Mouse (Mus musculus): Measurements from ENCODE around the gene Spi1.
"Not testable (repeated sequence)": the region's sequence is repeated elsewhere in the genome, so short reads cannot be mapped to it uniquely, and the experiment has no call there.

Gene Spi1

DNA sequence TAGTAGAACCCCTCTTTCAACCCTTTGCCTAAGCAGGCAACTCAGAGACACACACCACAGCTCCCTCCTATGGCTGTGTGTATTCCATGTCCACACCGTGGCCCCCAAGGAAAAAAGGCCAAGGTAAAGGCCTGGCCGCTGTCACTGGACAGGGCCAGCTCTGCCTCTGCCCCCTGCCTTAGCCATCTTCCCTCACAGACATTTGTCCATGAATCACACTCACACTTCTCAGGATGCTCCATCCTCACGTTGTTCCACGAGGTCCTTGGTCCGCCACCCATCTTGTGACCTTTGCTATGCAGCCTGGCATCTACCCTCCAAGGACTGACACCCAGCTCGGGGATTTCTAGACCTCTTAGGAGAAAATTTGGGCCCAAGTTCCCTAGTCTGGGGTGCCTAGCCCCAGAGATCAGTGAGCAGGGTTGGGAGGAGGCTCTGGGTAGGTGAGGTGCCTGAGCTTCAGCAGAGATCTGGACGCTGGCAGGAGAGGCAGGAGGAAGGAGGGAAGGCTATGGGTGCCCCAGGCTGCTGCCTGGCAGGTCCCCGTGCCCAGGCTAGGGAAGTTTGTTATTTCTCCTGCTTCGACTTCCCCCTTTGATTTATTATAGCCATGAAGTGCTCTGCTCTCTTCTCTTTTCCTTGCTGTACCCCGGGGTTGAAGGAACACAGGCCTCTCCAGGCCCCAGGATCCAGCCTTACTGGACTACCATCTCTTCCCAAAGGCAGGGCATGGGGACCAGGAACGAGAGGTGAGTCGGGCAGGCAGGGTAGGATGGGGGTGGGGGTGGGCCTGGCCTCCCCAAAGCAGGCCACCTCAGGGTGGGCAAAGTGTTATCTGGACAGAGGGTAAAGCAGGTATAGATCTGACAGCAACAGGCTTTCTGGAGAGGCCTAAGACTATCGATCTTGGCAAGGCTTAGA, at the start of gene Spi1:
Gene Spi1 (plus strand): TSS at position 616 of the 921 bp plus-strand sequence.
- DNase-seq, result no peak

DNA sequence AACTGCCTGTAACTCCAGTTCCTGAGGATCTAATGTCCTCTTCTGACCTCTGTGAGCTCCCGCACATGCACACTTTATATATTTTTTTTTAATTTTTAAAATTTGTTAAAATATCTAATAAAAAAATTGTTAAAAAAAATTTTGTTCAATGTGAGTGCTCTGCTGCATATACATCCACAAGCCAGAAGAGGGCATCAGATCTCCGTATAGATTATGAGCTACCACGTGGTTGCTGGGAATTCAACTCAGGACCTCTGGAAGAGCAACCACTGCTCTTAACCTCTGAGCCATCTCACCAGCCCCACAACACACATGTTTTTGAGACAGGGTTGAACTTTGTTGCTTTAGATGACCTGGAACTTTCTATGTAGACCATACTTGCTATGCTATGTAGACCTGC, 49.2 kb upstream of the Spi1 start:
- DNase-seq, result no peak

DNA sequence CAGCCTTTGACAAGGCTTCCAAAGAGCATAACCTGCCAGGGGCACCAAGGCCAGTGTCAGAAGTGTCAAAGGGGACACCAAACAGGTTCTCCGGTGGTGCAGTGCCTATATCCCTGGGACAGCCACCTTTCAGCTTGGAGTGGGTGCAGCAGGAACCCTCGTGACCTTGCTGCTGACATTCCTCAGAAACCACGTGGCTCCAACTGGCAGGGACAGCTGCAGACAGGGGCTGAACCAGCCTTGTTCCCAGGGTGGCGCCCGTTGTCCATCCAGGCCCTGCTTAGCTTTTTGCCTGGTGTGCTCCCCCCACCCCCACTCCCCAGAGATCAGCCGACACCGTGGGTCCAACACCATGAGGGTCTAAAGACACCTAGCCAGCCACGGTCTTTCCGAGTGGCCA, 46.8 kb upstream of the Spi1 start, which contains the start of gene Rapsn:
Gene Rapsn (plus strand): TSS at position 236 of the 400 bp plus-strand sequence.
- DNase-seq, result no peak

DNA sequence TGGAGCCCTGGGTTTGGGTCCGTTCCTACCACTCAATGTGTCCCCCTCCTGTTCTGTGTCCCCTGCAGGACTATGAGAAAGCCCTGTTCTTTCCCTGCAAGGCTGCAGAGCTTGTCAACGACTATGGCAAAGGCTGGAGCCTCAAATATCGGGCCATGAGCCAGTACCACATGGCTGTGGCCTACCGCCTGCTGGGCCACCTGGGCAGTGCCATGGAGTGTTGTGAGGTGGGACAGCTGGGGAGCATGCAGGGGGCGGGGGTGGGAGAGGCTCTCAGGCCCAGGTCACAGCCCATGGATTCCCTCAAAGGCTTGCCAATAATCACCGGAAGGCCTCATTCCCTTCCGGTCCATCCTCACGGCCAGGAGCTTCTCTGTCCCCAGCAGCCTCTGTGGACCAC, 40.4 kb upstream of the Spi1 start:
- peak; percentile 27 to 53 for DNase-seq

DNA sequence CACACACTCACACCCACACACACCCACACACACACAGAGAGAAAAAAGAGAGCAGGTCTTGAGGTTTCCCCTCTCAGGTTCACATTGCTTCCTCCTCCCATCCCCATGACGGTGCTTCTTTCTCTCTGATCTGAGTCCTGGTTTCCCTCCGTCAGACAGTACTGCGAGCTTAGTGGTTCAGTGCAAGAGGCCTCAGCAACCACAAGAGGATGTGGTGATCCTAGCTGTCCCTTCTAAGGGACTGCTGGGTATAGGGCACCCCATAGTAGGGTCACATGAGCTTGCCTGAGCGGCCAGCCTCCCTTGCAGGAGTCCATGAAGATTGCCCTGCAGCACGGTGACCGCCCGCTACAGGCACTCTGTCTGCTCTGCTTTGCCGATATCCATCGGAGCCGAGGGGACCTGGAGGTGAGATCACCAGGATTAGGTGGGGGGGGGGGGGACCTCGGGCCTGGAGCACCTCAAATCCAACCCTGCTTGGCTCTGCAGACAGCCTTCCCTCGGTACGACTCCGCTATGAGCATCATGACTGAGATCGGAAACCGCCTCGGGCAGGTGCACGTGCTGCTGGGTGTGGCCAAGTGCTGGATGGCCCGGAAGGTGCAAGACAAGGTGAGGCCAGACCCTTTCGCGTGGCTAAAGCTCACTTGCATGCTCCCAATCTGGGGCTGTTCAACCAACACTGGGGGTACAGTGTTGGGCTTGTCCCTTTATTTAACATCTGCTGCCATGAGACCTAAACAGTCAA, 39.4 kb upstream of the Spi1 start:
- DNase-seq, result no peak

DNA sequence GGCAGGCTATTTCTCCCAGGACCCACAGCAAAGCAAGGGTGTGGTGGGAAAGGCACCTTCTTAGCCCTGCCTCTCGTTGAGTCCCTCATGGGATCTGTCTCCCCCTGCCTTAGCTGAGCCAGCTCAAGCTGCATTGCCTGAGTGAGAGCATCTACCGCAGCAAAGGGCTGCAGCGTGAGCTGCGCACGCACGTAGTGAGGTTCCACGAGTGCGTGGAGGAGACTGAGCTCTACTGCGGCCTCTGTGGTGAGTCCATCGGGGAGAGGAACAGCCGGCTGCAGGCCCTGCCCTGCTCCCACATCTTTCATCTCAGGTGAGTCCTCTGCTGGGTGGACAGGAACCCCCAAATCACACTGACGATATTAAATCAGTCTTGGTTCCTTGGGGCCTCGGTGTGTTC, 37.5 kb upstream of the Spi1 start:
- DNase-seq, result no peak

DNA sequence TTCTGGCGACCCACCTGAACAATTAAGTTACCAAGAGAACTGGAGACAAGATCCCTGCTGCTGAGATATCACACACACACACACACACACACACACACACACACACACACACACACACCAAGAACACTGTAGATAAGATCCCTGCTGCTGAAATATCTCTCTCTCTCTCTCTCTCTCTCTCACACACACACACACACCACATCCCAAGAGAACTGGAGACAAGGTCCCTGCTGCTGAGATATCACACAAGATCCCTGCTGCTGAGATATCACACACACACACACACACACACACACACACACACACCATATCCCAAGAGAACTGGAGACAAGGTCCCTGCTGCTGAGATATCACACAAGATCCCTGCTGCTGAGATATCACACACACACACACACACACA, 36.4 kb upstream of the Spi1 start:
- not testable (repeated sequence) for DNase-seq

DNA sequence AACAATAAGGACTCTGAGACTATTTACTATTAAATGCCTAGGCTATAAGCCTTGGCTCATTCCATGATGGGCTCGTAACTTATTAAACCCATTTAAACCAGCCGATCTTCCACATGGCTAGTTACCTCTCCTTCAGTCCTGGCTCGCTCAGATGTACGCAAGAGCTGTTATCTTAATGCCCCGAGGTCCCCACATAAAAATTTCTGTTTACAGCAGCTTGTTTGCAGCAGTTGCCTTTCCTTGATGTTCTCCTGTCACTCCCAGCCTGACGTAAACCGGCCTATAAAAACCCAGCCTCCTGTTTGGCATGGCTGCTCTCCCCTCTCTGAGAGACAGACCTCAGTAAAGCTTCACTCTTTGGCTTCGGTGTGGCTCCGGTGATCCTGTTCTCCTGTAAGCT, 34.8 kb upstream of the Spi1 start:
- DNase-seq, result no peak

DNA sequence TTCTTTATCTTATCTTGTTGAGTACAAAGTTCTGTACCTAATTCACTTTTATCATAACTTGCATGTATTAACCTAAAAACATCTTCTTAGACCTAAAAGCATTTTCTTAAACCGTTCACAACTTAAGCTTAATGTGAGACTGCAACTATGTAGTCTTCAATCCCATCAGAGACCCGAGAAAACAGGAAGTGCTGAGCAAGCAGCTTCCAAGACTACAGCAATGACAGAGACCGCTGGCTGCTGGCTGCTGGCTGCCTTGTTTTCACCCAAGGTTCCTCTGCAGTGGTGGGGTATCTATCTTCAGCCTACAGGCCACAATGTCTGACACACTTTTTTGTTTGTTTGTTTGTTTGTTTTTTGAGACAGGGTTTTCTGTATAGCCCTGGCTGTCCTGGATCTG, 30.3 kb upstream of the Spi1 start:
- no peak for DNase-seq

DNA sequence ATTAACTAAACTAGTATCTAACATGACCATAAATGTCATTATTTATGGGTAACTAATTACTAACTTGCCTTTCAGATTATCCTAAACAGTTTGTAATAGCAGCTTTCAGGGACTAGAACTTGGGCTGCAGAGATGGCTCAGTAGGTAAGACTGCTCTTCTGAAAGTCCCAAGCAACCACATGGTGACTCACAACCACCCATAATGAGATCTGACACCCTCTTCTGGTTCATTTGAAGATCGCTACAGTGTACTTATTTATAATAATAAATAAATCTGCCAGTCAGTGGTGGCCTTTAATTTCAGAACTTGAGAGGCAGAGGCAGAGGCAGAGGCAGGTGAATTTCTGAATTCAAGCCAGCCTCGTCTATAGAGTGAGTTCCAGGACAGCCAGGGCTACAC, 29.4 kb upstream of the Spi1 start:
- DNase-seq, result no peak

DNA sequence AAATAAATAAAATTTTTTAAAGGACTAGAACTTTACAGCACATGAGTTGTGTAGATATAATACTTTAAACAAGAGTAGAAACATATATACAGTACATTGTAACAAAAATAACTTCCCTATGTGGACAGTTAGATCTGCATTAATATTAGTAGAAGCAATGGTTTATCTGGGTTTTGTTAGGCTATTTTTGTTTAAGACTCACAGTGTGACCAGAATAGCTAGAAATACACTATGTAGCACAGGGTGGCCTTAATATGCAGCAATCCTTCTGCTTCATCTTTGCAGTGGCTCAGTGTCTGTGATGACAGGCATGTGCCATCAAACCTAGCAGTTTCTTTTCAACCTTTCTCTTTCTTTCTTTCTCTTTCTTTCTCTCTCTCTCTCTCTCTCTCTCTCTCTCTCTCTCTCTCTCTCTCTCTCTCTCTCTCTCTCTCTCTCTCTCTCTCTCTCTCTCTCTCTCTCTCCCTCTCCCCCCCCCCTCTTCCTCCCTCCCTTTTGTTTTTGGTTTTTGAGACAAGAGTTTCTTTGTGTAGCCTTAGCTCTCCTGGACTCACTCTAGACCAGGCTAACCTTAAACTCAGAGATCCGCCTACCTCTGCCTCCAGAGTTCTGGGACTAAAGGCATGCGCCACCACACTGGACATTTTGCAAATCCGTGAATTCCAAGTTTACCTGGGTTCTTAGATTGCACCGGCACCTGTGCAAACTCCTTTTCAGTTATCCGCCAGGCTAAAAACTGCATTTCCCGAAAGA, 28.8 kb upstream of the Spi1 start:
- no peak for DNase-seq

DNA sequence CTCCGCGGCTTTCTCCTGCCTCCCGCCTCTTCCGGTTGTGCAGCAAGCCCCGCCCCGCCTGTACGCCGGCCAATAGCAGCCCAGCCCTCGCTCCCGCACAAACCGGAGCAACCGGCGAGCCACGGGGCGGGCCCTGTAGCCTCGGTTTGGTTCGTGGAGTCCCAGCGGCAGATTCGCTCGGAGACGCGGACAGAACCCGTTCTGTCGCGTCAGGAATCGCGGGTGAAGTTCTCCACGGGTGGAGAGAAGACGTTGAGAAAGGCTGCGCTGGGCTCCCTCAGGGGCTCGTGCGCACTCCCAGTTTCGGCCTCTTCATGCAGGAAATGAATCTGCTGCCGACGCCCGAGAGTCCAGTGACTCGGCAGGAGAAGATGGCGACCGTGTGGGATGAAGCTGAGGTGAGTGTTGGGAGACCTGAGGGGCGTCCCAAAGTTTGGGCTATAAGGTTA, 28.2 kb upstream of the Spi1 start, which contains the start of gene Psmc3:
Gene Psmc3 (plus strand): TSS at position 76 of the 449 bp plus-strand sequence.
- peak; percentile 99 to 100 for DNase-seq

DNA sequence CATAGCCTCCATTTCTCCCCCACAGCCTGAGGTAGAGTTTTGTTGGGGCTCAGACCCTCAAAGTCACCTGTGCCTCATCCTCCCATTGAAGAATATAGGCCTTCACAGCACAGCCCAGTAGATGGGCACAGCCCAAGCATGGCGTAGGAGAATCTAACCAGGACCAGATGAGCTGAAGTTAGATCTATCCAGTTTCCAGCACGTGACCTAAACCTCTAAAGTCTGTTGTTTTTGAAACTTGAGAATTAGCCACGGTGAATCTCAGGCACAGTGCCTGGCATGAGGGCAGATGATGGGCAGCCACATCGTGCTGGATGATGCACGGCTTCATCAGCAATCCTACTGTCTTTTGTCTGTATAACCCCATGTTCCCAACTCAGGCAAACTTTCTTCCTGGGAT, 23.8 kb upstream of the Spi1 start:
- DNase-seq, result no peak

DNA sequence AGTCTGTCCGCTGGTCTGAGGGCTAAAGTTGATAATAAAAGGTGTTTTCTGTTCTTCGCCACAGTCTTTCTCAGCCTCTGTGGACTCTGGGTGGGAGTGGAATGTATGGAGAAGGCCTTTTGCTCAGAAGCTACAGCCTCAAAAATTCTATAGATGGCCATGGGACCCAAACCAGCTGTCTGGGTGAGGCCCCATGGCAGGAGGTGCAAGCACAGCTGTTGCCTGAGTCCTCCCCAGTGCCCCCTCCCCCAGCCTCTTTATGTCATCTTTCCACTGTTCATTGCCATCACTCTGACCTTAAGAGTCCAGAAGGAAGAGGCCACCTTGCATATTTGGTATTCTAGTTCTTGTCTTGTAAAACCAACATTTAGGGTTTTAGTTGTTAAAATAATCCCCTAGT, 22.8 kb upstream of the Spi1 start:
- no peak for DNase-seq

DNA sequence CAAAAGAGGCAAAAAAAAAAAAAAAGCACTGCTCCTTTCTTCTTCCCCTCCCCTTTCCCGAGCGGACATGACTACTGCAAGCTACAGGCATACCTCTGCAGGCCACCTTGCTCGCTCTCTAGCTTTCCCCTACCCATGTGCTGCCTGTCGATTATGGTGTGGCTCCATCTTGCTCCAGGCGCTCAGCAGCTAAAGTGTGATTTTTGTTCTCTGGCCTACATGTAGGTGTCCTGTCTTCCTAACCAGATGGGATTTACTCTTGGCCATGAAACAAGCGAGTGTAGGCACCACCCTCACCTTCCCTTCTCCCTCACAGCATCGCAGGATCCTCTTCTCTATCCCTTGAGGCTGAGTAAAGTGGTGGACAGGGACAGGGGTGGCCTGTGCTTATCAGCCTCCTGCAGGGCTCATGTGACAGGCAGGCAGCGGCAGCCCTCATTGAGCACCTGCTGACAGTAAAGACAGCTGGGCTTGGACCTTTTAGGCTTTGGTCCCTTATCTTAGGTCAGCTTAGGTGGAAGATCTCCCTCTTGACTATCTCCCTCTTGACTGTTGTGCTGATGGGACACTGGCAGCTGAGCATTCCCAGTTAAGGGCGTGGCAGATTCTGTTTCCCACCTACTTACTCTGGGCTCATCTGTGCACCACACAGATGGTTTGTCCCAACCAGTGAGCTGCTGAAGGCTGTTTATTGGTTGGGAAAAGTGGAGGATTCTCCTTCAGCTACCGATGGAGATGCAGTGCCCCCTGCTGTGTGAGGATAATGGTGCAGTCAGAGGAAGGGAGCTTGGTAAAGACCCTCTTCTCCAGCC, 21.4 kb upstream of the Spi1 start:
- peak; percentile 63 to 66 for DNase-seq

DNA sequence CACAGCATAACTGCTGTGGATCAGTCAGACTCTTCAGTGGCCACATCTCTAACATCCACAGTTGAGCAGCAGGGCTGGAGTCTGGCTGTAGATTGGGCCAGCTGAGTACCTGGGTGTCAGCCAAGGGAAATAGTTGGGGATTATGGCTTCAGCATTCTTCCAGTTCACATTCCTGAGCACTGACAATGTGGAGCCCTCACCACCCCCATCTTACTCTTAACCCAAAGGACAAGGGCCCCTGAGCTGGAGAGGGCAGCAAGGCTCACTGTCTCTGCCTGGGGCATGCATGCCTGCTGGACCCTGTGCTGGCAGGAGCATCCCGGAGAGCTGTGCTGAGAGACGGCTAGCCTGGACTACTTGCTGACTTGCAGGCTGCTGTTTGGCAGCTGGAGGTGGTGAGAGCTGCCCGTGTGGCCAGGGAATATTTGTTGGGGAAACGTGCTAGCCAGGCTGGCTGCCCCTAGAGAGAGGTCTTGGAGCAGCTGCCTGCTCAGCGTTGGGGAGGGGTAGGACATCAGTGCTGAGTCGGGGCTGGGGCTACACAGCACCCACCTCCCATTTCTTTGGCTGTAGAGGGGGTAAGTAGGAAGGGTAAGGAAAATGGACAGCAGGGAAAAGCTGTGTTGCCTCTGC, 20.2 kb upstream of the Spi1 start:
- DNase-seq, result no peak

DNA sequence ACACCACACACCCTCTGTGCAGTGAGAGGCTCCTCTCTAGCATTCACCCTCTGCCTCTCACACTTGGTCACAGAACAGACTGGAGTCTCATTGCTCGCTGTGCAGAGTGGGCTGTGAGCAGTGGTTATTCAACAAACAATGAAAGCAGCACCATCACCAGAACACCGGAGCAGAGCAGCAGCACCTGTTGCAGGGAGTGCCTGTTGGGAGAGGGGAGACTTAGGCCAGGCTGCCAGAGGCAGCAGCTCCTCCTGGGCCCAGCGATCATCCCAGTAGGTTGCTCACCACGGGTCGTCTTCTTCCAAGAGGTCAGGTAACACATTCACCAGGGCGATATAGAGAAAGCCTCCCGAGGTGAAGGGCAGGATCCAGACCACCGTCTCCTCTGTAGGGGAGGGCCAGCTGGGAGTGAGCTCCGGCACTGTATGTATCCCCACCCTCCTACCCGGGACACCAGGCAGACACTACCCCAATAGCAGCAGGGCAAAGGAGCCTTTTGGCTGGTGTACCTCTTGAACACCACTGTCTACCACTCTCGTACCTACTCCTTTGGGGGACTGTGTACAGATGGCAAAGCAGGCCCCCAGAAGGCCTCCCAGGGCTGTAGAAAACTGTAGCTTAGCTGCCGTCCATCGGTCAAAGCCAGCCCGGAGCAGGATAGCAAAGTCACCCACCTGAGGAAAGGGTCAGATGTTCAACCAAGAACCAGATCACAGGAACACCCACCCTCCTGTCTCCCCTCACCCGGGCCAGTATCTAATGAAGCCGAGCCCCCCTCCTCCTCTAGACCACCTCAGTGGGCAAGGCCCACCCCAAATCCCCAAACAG, 19.2 kb upstream of the Spi1 start:
- no peak for DNase-seq

DNA sequence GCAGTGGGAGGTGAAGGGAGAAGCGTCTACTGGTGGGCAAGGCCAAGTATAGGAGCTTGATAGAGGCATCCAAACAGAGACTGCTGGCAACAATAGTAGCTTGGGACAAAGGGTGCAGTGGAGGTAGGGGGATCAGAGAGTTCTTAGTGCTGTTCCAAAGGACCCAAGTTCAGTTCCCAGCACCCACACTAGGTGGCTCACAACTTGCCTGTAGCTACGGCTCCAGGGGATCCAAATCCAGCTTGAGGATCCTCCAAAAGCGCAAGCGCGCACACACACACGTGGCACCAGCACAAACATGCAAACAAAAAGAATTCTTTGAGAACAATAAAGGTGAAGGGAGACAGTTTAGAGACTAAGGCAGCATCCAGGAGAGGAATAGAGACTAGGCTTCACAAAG, 18.0 kb upstream of the Spi1 start:
- DNase-seq, result no peak

DNA sequence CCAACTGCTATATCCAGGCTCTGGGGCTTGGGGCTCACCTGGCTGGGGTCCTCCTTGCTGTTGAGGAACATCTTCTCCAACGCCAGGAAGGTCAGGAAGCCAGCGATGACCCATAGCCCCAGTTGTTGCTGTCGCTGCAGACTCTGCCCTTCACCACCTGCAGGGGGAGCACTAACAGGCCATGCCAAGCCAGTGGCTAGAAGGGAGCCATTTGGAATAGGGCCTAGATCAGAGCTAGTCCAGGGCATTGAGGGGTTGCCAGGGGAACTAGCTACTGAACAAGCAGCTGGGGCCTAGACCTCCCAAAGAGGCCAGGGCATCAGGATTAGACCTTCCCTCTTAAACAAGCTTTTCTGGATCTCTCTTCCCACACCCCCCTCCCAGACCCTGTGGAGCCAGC, 16.6 kb upstream of the Spi1 start:
- peak; percentile 80 to 84 for DNase-seq

DNA sequence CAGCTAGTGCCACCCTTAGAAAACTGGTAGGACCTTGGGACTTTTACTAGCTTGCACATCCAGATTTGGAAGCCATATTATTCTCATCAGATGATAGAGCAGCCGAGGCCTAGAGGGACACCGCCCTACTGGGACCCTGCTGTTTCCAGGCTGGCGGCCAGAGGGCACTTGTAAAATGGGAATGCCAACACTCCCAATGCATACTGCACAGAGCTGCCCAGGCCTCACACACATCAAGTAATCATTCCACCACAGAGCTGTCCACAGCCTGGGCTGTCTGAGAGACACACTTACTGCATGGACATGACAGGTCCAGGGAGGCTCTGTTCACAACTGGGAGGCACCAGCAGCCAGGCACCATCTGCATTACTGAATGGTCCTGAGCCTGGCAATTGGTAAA, 15.7 kb upstream of the Spi1 start:
- DNase-seq, result peak; percentile 58 to 61

Data from cerebellum, postnatal 10 days (tissue).